Mouse (Mus musculus) neural tube, embryonic 15.5 days (tissue): ENCODE measurements around the gene Cpa2. TPM values are rescaled to one million over a fixed set of nuclear protein-coding genes. Genes with fewer than 3 reads are reported as not detected.

Experiments
- ATAC-seq: fragments of 200-750 bp; cut with Nextera tagmentation; 2 replicates; pipeline ENCODE4 v1.8.0; 2017; ENCODE audit warnings: mild to moderate bottlenecking, moderate TSS enrichment, moderate library complexity; ENCODE audit not compliant: low FRiP score
- H3K27ac ChIP-seq: fragments of 300-500 bp; sonication (generic); replicated peaks from 2 replicates; pipeline ENCODE4 v1.5.1; 2015; ENCODE audit warnings: mild to moderate bottlenecking, inconsistent platforms
- H3K27me3 ChIP-seq: fragments of 300-500 bp; sonication (generic); replicated peaks from 2 replicates; pipeline ENCODE4 v1.6.1; 2015; ENCODE audit warnings: inconsistent platforms
- H3K36me3 ChIP-seq: fragments of 300-500 bp; sonication (generic); 2 replicates; pipeline ENCODE4 v1.6.1; 2015; ENCODE audit warnings: inconsistent platforms
- H3K4me1 ChIP-seq: fragments of 300-500 bp; sonication (generic); 2 replicates; pipeline ENCODE4 v1.6.1; 2015; ENCODE audit warnings: inconsistent platforms
- H3K4me2 ChIP-seq: fragments of 300-500 bp; sonication (generic); 2 replicates; pipeline ENCODE4 v1.6.1; 2015; ENCODE audit warnings: inconsistent platforms, mild to moderate bottlenecking, moderate library complexity
- H3K4me3 ChIP-seq: fragments of 300-500 bp; sonication (generic); replicated peaks from 2 replicates; pipeline ENCODE4 v1.5.1; 2015; ENCODE audit warnings: mild to moderate bottlenecking, inconsistent platforms
- H3K9ac ChIP-seq: fragments of 300-500 bp; sonication (generic); replicated peaks from 2 replicates; pipeline ENCODE4 v1.6.1; 2015; ENCODE audit warnings: mild to moderate bottlenecking, inconsistent platforms
- H3K9me3 ChIP-seq: fragments of 300-500 bp; sonication (generic); replicated peaks from 2 replicates; pipeline ENCODE4 v1.6.1; 2016; ENCODE audit warnings: inconsistent platforms
- WGBS: fragments of 180-500 bp; shearing (Covaris S2); methylation state at CpG from one replicate; pipeline ENCODE4 v1.1.7; 2015; ENCODE audit warnings: mixed read lengths; 5-methylcytosine and 5-hydroxymethylcytosine counted together
- polyA plus RNA-seq: library from polyadenylated mRNA; unstranded; fragments of >200 nt; fragmentation: Nextera tagmentation; extraction: Ambion mirVana; gene quantifications from 2 replicates; pipeline ENCODE4 v1.2.1, GENCODE M21; 2015

Gene Cpa2
- polyA plus RNA-seq, 1 experiment from 2014 or later: 11.3 TPM

DNA sequence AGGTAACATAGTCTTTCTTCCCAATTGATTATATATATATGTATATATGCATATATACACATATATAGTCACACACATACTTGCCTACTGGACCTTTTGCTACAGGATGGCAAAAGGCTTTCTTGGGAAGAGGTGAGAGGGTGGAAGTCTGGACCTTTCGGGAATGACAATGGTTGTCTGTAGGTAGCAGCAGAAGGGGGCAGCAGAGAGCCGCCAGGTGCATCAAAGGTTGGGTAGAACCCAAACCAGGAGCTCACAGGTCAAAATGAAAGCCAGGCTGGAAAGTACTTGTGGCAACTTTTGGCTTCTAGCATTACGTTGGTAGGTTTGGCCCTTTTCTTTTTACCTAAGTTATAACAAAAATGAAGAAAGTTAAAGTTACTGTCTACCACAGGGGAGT, 6.0 kb upstream of the Cpa2 start:
- WGBS: 44% methylated on average over 3 of the region's 3 CpGs
- Histone ChIP-seq H3K4me2 (no peak overlapping the region), H3K9ac (no peak overlapping the region), H3K27me3 (no peaks in the 10 kb centered on the region), H3K36me3 (no peaks in the 10 kb centered on the region), H3K4me3 (no peak overlapping the region), H3K9me3 (no peaks in the 10 kb centered on the region), H3K27ac (no peak overlapping the region), H3K4me1 (no peaks in the 10 kb centered on the region)
- ATAC-seq: no peak

- no peaks in the 10 kb centered on the region for H3K9me3 ChIP-seq
Measured at GRCm38 (mm10) chr6:30538240-30538639, 3.1 kb upstream of the Cpa2 start.

DNA sequence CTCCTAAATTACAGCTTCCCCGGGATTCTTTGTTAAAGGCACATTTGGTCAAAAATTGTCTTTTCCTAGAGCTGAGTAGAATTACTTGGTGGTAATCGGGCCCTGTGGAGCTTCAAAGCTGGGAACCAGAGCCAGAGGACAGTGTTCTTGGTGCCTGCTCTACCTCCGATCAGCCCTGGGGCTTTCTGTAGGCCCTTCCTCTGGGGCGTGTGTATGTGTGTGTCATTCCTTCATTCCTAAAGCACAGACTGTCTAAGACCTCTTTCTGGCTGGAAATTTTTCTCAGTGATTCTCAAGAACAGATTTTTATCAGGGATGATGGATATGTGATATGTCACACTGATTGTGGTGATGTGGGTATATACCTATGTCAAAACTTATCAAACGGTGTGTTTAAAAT, 2.6 kb upstream of the Cpa2 start:
- H3K9me3 ChIP-seq: no peaks in the 10 kb centered on the region
- WGBS: 85% methylated on average over 5 of the region's 5 CpGs
- H3K4me2 ChIP-seq: no peak overlapping the region
- no peak overlapping the region for H3K27ac ChIP-seq
- H3K9ac ChIP-seq: no peak overlapping the region
- ATAC-seq: no peak
- H3K4me3 ChIP-seq: no peak overlapping the region
- no peaks in the 10 kb centered on the region for H3K36me3 ChIP-seq
- H3K27me3 ChIP-seq: no peaks in the 10 kb centered on the region
- H3K4me1 ChIP-seq: peaks cover 11% of the 10 kb centered on the region

More at GRCm38 (mm10) chr6:30538240-30538639, 3.1 kb upstream of the Cpa2 start:
- Histone ChIP-seq H3K4me1 (peaks cover 5% of the 10 kb centered on the region), H3K27ac (no peak overlapping the region), H3K27me3 (no peaks in the 10 kb centered on the region), H3K36me3 (no peaks in the 10 kb centered on the region), H3K4me3 (no peak overlapping the region), H3K9ac (no peak overlapping the region), H3K4me2 (no peak overlapping the region)
- WGBS: 71% methylated on average over 10 of the region's 10 CpGs
- no peak for ATAC-seq

DNA sequence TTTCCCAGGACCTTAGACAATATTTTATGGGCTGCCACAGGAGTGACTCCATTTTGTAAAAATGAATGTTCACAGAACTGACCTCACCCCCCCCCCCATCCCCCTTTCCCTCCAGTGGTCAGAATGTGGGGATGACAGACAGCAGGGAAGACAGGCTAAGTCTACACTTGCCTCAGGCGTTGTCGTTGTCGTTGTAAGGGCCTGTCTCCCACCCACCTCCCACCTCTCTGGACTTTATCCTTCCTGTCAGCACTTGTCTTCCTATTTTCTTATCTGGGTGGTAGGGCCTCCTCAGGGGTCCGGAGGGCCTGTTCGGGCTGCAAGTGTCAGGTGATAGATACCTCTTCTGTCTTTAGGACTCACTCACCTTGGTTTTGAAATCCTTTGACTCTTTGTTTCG, 895 bp downstream of the Cpa2 start:
- 94% methylated on average over 6 of the region's 6 CpGs for WGBS

DNA sequence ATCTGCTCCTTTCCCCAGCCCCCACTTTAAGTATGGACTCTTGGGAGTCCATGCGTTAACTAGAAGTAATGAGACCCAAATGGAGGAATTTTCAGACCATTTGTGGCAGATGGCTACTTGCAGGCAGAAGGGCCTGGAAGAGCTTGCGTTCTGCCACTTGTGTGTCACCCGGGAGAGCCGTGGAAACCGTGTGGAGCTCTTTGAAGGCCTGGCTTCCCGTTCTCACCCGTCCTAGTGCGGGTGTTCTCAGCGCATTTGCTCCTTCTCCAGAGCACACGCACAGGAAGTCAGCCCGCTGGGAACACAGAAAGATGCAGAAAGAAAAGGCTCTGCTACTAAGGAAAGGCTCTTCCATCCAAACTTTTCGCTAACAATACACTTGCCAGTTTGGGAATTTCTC, 1.7 kb downstream of the Cpa2 start:
- no peak overlapping the region for H3K27ac ChIP-seq
- H3K36me3 ChIP-seq: no peaks in the 10 kb centered on the region
- no peak overlapping the region for H3K4me3 ChIP-seq
- no peak overlapping the region for H3K4me2 ChIP-seq
- H3K27me3 ChIP-seq: no peaks in the 10 kb centered on the region
- 49% methylated on average over 12 of the region's 12 CpGs for whole genome bisulfite sequencing
- no peaks in the 10 kb centered on the region for H3K9me3 ChIP-seq
- no peak for ATAC-seq
- no peak overlapping the region for H3K9ac ChIP-seq
- H3K4me1 ChIP-seq: peaks cover 32% of the 10 kb centered on the region

More for the DNA sequence above, 895 bp downstream of the Cpa2 start:
- Histone ChIP-seq H3K4me3 (no peak overlapping the region), H3K4me1 (peaks cover 24% of the 10 kb centered on the region), H3K27me3 (no peaks in the 10 kb centered on the region), H3K27ac (no peak overlapping the region), H3K9ac (no peak overlapping the region), H3K36me3 (no peaks in the 10 kb centered on the region), H3K9me3 (no peaks in the 10 kb centered on the region), H3K4me2 (no peak overlapping the region)
- no peak for ATAC-seq

DNA sequence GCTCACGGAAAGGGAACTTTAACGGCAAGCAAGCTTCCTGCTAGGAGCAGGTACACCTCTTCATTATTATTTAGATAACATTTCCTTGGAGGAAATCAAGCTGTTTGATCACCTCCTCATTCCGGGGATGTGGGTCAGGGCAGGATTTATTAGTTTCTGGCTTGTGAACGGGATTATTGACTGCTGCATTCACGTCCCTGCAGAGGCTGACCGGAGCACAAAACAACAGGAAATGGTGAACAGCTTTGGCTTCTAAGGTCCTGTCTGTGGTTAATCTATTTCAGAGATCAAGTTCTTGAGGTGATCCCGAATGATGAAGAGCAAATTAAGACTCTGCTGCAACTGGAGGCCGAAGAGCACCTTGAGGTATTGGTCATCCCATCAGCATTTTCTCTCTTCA, 2.5 kb downstream of the Cpa2 start:
- 23% methylated on average over 8 of the region's 8 CpGs for WGBS
- Histone ChIP-seq H3K9me3 (no peaks in the 10 kb centered on the region), H3K4me3 (no peak overlapping the region), H3K9ac (no peak overlapping the region), H3K4me2 (no peak overlapping the region), H3K36me3 (no peaks in the 10 kb centered on the region), H3K27ac (no peak overlapping the region), H3K27me3 (no peaks in the 10 kb centered on the region), H3K4me1 (peaks cover 32% of the 10 kb centered on the region)
- ATAC-seq: no peak

DNA sequence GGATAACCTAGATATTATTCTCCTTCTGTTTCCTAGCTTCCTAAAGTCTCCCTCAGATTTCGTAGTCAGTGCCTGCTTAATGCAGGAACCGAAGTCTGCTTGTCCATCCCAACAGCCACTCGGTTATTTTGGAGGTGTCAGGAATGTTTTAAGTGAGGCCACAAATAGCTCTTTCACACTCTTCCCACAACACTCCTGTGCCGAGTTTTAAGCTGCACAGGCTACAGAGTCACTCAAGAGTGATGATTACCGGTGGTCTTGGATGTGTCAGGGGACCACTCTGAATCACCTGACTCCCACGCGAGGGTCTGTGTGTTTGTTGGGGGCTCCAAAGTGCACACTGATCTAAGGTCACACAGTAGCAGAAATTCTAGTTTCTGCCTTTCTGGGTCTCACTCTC, 4.3 kb downstream of the Cpa2 start:
- Histone ChIP-seq H3K4me2 (no peak overlapping the region), H3K9ac (no peak overlapping the region), H3K9me3 (no peaks in the 10 kb centered on the region), H3K4me1 (peaks cover 39% of the 10 kb centered on the region), H3K36me3 (no peaks in the 10 kb centered on the region), H3K4me3 (no peak overlapping the region), H3K27ac (peak overlapping the region; percentile 56; the same call in 1 of the 2 replicates), H3K27me3 (no peaks in the 10 kb centered on the region)
- ATAC-seq: no peak
- 76% methylated on average over 7 of the region's 7 CpGs for WGBS

GRCm38 (mm10) chr6:30546571-30547273, 5.3 kb downstream of the Cpa2 start:
- H3K4me2 ChIP-seq: peak overlapping the region; percentile 56
- H3K36me3 ChIP-seq: no peaks in the 10 kb centered on the region
- H3K9me3 ChIP-seq: no peaks in the 10 kb centered on the region
- peak overlapping the region; percentile 25 for H3K4me3 ChIP-seq
- peak; percentile 71 for ATAC-seq
- H3K9ac ChIP-seq: peak overlapping the region; percentile 38
- WGBS: 7% methylated on average over 17 of the region's 17 CpGs
- H3K4me1 ChIP-seq: peaks cover 45% of the 10 kb centered on the region
- no peaks in the 10 kb centered on the region for H3K27me3 ChIP-seq
- H3K27ac ChIP-seq: peak overlapping the region; percentile 91

- Histone ChIP-seq H3K4me1 (peaks cover 49% of the 10 kb centered on the region), H3K9ac (peak overlapping the region; percentile 38), H3K27me3 (no peaks in the 10 kb centered on the region), H3K9me3 (no peaks in the 10 kb centered on the region), H3K27ac (peak overlapping the region; percentile 91), H3K36me3 (no peaks in the 10 kb centered on the region), H3K4me3 (peak overlapping the region; percentile 25), H3K4me2 (peak overlapping the region; percentile 56)
- 1% methylated on average over 14 of the region's 17 CpGs for WGBS
- peak; percentile 65 for ATAC-seq
Measured at GRCm38 (mm10) chr6:30547274-30547645, 5.9 kb downstream of the Cpa2 start.

DNA sequence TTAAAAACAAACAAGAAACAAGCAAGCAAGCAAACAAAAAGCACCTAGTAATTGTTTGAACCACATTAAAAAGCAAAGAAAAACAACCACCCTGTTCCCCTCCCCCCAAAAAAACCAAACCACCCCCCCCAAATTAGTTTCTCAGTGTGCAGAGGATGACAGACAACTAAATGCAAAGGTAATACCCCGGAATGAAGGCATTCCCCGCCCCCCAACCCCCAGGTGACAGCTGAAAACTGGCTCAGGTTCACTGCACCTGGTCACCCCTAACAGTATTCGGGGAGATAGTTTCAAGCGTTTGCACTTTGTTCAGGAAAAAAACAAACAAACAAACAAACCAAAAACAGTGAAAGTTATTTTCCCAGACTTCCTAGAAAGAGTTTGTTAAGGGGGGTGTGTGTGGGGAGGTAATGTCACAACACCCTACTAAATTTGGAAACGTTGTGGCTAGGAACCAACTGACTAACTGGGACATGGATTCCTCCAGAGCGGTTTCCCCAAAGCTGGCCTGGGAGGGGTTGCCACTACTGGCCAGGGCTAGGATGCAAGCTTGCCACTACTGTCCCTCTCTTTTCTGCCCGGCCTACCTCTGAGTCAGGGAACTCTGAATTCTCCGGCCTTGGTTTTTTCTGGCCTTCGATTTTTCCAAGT, 6.4 kb downstream of the Cpa2 start:
- Histone ChIP-seq H3K9ac (no peak overlapping the region), H3K9me3 (no peaks in the 10 kb centered on the region), H3K4me3 (peak overlapping the region; percentile 25; the same call in 1 of the 2 replicates), H3K36me3 (no peaks in the 10 kb centered on the region), H3K4me2 (peak overlapping the region; percentile 56), H3K27me3 (no peaks in the 10 kb centered on the region), H3K4me1 (peaks cover 54% of the 10 kb centered on the region), H3K27ac (peak overlapping the region; percentile 91)
- ATAC-seq: no peak
- WGBS: 33% methylated on average over 9 of the region's 9 CpGs

DNA sequence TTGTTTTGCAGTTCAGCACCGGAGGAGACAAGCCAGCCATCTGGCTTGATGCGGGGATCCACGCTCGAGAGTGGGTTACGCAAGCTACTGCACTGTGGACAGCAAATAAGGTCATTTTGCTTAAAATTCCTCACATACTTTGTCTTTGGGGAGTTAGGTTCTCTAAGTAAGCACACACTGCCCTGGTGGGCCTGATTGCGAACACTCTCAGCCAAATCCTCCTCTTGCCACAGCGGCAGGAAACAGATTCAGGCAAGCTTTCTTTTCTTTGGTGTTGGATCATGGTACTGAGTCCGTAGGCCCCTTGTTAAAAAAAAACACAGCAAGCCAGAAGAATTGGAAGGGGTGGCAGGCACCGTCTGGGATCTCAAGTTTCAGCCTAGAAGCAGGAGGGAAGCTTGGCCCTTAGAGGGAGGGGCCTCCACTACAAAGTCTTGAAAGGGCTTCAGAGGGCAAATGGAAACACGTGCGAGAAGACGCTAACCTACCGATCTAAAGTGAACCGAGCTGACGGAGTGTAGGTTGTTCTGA, 7.9 kb downstream of the Cpa2 start:
- H3K4me2 ChIP-seq: no peak overlapping the region
- no peak overlapping the region for H3K4me3 ChIP-seq
- WGBS: 30% methylated on average over 15 of the region's 15 CpGs
- H3K4me1 ChIP-seq: peaks cover 49% of the 10 kb centered on the region
- no peak overlapping the region for H3K9ac ChIP-seq
- H3K27me3 ChIP-seq: no peaks in the 10 kb centered on the region
- H3K27ac ChIP-seq: peak overlapping the region; percentile 35
- no peaks in the 10 kb centered on the region for H3K9me3 ChIP-seq
- no peaks in the 10 kb centered on the region for H3K36me3 ChIP-seq
- ATAC-seq: no peak
